Mouse (Mus musculus): ENCODE measurements around the gene Baiap2l2. TPM values are rescaled to one million over a fixed set of nuclear protein-coding genes. Genes with fewer than 3 reads are reported as not detected.

Gene Baiap2l2
- polyA plus RNA-seq, 1 experiment from 2014 or later: 1.4 TPM

DNA sequence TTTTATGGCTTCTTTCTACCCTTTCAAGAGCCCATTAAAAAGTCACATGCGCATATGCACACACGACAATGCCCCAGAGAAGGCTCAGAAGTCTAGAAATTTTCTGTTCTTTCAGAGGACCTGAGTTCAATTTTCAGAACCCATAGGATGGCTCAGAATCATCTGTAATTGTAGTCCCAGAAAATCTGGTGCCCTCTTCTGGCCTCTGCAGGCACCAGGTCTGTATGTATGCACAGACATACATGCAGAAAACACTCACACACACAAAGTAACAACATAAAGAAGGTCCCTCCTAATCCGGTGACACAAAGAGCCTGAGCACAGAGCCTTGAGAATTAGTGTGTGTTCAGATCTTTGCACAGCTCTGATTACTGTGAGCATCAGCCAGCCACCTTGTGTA, 5.0 kb upstream of the Baiap2l2 start:
- Histone ChIP-seq H3K9me3 (no peaks in the 10 kb centered on the region), H3K4me1 (replicated peaks) (no peaks in the 10 kb centered on the region), H3K4me3 (replicated peaks) (no peak overlapping the region), H3K36me3 (peaks cover 33% of the 10 kb centered on the region), H3K9ac (replicated peaks) (no peak overlapping the region), H3K27me3 (no peaks in the 10 kb centered on the region), H3K4me2 (replicated peaks) (no peak overlapping the region), H3K27ac (no peak overlapping the region)
- no peak for ATAC-seq
- WGBS: 87% methylated on average over 3 of the region's 3 CpGs

DNA sequence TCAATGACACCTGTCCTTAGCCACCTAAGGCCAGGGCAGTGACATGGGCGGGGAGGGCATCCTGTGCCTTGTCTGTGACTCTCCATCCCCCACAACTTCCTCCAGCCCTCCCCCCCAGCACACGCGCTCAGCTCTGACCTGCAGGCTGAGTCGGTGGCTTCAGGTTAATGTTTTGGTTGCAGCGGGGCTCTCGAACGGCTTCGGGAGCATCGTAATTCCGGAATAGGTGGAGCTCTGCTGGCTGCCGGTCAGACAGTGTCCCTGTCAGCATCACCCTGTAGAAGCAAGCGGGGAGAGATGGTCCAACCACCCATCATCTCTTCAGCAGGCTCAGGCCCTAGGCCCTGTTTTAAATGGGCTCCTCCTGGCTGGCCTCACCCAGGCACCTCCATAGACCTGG, 4.1 kb upstream of the Baiap2l2 start:
- Histone ChIP-seq H3K9me3 (no peaks in the 10 kb centered on the region), H3K36me3 (peaks cover 33% of the 10 kb centered on the region), H3K4me2 (replicated peaks) (no peak overlapping the region), H3K9ac (replicated peaks) (no peak overlapping the region), H3K4me3 (replicated peaks) (no peak overlapping the region), H3K4me1 (replicated peaks) (no peaks in the 10 kb centered on the region), H3K27me3 (no peaks in the 10 kb centered on the region), H3K27ac (no peak overlapping the region)
- 92% methylated on average over 12 of the region's 12 CpGs for WGBS
- ATAC-seq: no peak

DNA sequence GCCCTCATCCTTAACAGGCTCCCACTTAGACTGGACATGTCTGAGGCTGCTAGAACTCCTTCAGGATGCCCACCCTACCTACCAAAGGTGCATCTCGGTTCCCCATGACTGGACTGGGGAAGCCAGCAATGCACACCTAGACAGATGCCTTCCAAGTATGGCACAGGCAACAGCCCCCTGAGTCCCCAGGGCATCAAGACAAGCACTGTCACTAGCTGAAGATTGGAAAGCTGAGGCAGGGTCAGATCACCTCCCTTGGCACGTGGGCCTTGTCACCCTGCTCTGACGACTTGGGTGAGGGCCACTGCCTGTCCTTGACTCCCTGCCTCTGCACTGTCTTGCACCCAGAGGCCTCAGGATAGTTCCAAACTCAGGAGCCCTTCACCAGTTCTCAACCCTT, 3.0 kb upstream of the Baiap2l2 start:
- Histone ChIP-seq H3K9me3 (no peaks in the 10 kb centered on the region), H3K36me3 (peaks cover 33% of the 10 kb centered on the region), H3K27me3 (no peaks in the 10 kb centered on the region), H3K4me1 (replicated peaks) (no peaks in the 10 kb centered on the region), H3K27ac (no peak overlapping the region), H3K9ac (replicated peaks) (no peak overlapping the region), H3K4me3 (replicated peaks) (no peak overlapping the region), H3K4me2 (replicated peaks) (no peak overlapping the region)
- 78% methylated on average over 3 of the region's 3 CpGs for WGBS
- ATAC-seq: no peak

DNA sequence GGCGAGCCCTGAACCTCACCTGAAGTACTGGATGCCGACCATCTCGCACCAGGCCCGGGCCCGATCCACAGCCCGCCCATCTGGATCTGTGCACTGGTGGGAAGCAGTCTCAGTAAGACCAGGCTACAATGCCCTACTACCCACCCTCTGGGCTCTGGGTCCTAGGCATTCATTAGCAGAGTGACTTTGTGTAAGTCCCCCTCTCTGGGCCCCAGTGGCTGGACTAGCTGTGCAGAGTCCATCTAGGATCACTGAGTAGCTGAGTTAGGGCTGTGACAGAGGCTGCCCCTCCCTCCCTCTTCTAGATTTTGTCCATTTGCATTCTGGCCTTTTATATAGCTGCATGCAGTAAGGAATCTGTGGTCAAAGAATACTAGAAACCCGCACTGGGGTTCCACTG, 1.8 kb upstream of the Baiap2l2 start:
- Histone ChIP-seq H3K9ac (replicated peaks) (no peak overlapping the region), H3K27me3 (no peaks in the 10 kb centered on the region), H3K36me3 (peaks cover 33% of the 10 kb centered on the region), H3K4me2 (replicated peaks) (no peak overlapping the region), H3K4me1 (replicated peaks) (no peaks in the 10 kb centered on the region), H3K27ac (no peak overlapping the region), H3K4me3 (replicated peaks) (no peak overlapping the region), H3K9me3 (no peaks in the 10 kb centered on the region)
- ATAC-seq: no peak
- WGBS: 91% methylated on average over 7 of the region's 7 CpGs

DNA sequence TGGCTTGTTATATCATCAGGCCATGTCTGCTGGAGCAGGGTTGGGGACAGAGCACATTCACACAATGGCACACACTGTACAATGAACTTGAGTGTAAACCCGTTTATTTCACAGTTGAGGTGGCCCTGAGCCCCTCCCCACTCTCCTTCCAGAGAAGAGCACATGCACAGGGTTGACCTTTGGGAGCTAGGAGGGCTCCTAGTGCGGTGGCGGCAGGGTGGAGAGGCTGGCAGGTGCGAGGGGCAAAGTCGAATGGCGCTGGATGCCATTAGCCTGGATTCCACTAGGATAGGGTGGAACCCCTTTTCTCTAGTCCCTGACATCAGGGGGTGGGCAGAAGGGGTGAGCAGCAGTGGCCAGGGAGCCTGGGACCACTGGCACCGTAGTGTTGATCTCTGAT, 804 bp upstream of the Baiap2l2 start:
- Histone ChIP-seq H3K9me3 (no peaks in the 10 kb centered on the region), H3K4me3 (replicated peaks) (no peak overlapping the region), H3K36me3 (peaks cover 33% of the 10 kb centered on the region), H3K4me2 (replicated peaks) (no peak overlapping the region), H3K9ac (replicated peaks) (no peak overlapping the region), H3K27ac (no peak overlapping the region), H3K27me3 (no peaks in the 10 kb centered on the region), H3K4me1 (replicated peaks) (no peaks in the 10 kb centered on the region)
- ATAC-seq: no peak
- WGBS: 91% methylated on average over 7 of the region's 7 CpGs

DNA sequence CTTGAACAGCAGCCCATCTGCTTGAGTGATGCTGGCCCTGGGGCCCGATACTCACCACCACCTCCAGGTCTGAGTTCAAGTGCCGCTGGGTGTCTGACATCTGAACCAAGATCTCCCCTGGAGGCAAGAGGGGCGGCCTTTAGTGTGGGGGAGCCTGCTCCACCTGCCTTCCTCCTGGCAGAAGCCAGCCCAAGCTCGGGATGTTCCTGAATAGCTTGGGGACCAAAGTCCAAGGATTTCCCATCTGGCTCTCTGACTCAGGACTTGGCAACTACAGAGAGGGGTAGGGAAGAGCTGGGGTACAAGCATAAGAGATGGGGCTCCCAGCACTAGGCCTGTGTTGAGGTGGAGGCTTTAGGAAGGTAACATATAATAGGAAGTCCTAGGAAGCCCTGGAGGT, 2.0 kb downstream of the Baiap2l2 start:
- H3K27ac ChIP-seq: no peak overlapping the region
- H3K4me1 ChIP-seq (replicated peaks): no peaks in the 10 kb centered on the region
- no peak overlapping the region for H3K4me3 ChIP-seq (replicated peaks)
- WGBS: 80% methylated on average over 4 of the region's 4 CpGs
- H3K9ac ChIP-seq (replicated peaks): no peak overlapping the region
- H3K27me3 ChIP-seq: no peaks in the 10 kb centered on the region
- ATAC-seq: no peak
- H3K9me3 ChIP-seq: no peaks in the 10 kb centered on the region
- no peak overlapping the region for H3K4me2 ChIP-seq (replicated peaks)
- H3K36me3 ChIP-seq: peaks cover 22% of the 10 kb centered on the region

DNA sequence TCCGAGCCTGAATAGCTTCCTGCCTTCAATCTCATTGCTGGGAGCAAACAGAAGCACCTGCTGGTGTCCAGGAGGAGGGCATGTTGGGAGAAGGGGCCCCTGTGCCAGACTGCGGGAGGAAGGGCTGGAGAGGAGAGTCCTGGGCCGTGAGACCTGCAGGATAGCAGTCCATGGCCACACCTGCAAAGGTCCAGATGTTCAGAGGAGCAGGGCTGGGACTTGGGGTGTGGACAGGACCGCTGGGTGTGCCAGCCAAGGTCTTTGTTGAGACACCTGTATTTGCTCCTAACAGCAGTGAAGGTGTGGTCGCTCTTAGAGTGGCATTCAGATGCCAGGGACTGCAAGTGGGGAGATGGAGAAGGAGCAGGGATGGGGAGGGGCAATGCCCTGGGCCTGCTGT, 2.9 kb downstream of the Baiap2l2 start:
- H3K9me3 ChIP-seq: no peaks in the 10 kb centered on the region
- no peaks in the 10 kb centered on the region for H3K27me3 ChIP-seq
- no peak overlapping the region for H3K9ac ChIP-seq (replicated peaks)
- H3K4me3 ChIP-seq (replicated peaks): no peak overlapping the region
- 87% methylated on average over 5 of the region's 5 CpGs for WGBS
- no peak overlapping the region for H3K27ac ChIP-seq
- H3K4me1 ChIP-seq (replicated peaks): no peaks in the 10 kb centered on the region
- ATAC-seq: no peak
- H3K4me2 ChIP-seq (replicated peaks): no peak overlapping the region
- peaks cover 15% of the 10 kb centered on the region for H3K36me3 ChIP-seq

DNA sequence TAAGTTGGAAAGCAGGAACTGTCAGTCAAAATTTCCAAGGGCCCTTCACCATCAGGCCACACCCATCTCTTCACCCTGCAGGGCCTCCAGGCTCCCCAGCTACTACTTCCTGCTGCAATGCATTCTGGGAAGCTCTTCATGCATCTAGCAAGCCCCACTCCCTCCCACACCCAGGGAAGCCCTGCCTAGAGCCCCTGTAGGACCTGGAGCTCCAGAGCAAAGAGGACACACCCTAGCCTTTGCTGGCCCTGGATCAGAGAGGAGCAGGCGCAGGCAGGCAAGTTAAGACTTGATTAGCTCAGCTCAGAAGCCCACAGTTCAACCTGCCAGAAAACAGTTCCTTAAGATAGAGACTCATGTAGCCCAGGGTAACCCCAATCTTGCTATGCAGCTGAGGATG, 3.9 kb downstream of the Baiap2l2 start:
- H3K4me1 ChIP-seq (replicated peaks): no peaks in the 10 kb centered on the region
- no peak for ATAC-seq
- 100% methylated on average over 1 of the region's 1 CpGs for WGBS

DNA sequence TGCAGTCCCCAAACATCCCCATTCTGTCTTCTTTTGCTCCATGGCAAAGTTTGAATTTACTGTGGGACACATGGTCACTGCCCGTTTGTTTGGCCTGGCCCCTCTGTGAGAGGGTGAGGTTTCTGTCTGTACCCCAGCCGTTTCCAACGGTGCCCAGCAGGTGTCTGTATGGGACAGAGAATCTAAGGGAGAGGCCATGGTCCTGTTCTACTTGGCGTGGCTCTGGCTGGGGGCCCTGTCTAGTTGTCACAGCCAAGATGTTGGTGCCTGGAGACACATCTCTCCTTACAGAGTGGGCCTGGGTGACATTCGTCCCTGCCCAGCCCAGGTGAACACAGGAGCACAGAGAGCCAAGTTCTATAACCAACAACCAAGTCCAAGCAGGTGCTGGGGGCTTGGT, 4.5 kb downstream of the Baiap2l2 start:
- no peaks in the 10 kb centered on the region for H3K27me3 ChIP-seq

More for the DNA sequence above, 3.9 kb downstream of the Baiap2l2 start:
- no peak overlapping the region for H3K4me3 ChIP-seq (replicated peaks)
- no peak overlapping the region for H3K27ac ChIP-seq
- peaks cover 5% of the 10 kb centered on the region for H3K36me3 ChIP-seq
- no peak overlapping the region for H3K4me2 ChIP-seq (replicated peaks)
- H3K9me3 ChIP-seq: no peaks in the 10 kb centered on the region
- no peak overlapping the region for H3K9ac ChIP-seq (replicated peaks)
- no peaks in the 10 kb centered on the region for H3K27me3 ChIP-seq

DNA sequence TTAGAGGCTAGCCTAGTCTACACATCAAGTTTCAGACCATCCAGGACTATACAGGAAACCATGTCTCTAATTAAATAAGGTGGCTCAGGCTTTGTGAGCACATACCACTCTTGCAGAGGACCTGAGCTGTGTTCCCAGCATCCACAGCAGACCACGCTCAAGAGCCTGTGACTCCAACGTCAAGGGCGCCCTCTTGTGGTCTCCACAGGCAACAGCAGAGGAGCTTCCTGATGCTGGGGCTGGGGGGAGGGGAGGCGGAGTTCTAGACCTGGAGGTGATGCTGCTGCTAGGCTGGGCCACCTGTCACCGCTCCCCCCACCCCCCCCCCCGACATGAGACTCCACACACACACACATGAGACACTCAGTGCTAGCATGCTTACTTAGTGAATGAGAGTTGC, 5.1 kb downstream of the Baiap2l2 start:
- Histone ChIP-seq H3K9me3 (no peaks in the 10 kb centered on the region), H3K9ac (replicated peaks) (no peak overlapping the region), H3K36me3 (no peaks in the 10 kb centered on the region), H3K27ac (no peak overlapping the region), H3K27me3 (no peaks in the 10 kb centered on the region), H3K4me2 (replicated peaks) (no peak overlapping the region), H3K4me3 (replicated peaks) (no peak overlapping the region), H3K4me1 (replicated peaks) (no peaks in the 10 kb centered on the region)
- ATAC-seq: no peak
- whole genome bisulfite sequencing: 21% methylated on average over 6 of the region's 6 CpGs

More for the DNA sequence above, 4.5 kb downstream of the Baiap2l2 start:
- 66% methylated on average over 5 of the region's 5 CpGs for WGBS
- H3K9ac ChIP-seq (replicated peaks): no peak overlapping the region
- H3K36me3 ChIP-seq: peaks cover under 1% of the 10 kb centered on the region; the same call in 1 of the 2 replicates
- H3K4me2 ChIP-seq (replicated peaks): no peak overlapping the region
- H3K4me3 ChIP-seq (replicated peaks): no peak overlapping the region
- no peak overlapping the region for H3K27ac ChIP-seq
- ATAC-seq: no peak
- H3K4me1 ChIP-seq (replicated peaks): no peaks in the 10 kb centered on the region
- no peaks in the 10 kb centered on the region for H3K9me3 ChIP-seq

DNA sequence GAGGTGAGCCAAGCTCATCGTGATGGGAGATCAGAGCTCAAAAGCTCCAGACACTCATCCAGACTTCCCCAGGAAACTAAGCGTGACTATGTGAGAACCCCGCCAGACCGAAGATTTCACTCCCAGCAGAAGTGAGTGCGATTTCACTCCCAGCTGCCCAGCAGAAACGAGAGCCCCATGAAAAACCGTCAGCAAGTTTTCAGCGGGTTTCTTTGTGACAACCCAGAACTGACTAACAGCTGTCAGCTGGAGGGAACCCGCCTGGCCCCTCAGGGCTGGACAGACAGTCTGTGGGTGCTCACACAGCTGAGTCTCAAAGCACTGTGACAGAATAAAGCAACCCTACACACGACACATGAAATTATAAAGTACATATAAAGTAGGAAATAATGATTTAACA, 7.6 kb downstream of the Baiap2l2 start:
- Histone ChIP-seq H3K4me2 (replicated peaks) (no peak overlapping the region), H3K4me3 (replicated peaks) (no peak overlapping the region), H3K27me3 (0 out of 2 replicates have a peak, but pooled peaks cover 5% of the 10 kb centered on the region), H3K4me1 (replicated peaks) (no peaks in the 10 kb centered on the region), H3K9ac (replicated peaks) (no peak overlapping the region), H3K36me3 (no peaks in the 10 kb centered on the region), H3K27ac (no peak overlapping the region), H3K9me3 (no peaks in the 10 kb centered on the region)
- no peak for ATAC-seq
- 72% methylated on average over 10 of the region's 10 CpGs for WGBS

DNA sequence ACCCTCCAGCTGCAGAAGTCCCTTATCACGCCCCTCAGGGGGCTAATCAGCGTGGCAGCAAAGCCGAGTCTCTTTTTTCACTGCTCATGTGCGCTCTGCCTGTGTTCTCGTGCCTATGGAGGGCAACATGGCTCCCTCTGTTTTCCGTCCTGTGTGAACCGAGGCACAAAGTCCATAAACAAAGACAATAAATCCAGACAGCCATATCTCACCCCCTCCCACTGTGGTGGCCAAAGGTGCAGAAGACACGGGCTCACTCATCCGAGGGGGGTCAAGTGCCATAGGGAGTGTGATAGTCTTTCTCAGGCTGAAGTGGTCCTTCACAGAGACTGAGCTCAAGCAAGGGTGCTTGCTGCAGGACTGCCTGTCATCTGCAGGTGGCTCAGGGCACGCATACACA, 12.3 kb downstream of the Baiap2l2 start:
- Histone ChIP-seq H3K4me2 (replicated peaks) (no peak overlapping the region), H3K27me3 (peaks cover 5% of the 10 kb centered on the region; the same call in 1 of the 2 replicates), H3K4me1 (replicated peaks) (peaks cover 9% of the 10 kb centered on the region), H3K27ac (no peak overlapping the region), H3K9ac (replicated peaks) (no peak overlapping the region), H3K36me3 (no peaks in the 10 kb centered on the region), H3K4me3 (replicated peaks) (no peak overlapping the region), H3K9me3 (no peaks in the 10 kb centered on the region)
- ATAC-seq: no peak
- 48% methylated on average over 10 of the region's 10 CpGs for WGBS

DNA sequence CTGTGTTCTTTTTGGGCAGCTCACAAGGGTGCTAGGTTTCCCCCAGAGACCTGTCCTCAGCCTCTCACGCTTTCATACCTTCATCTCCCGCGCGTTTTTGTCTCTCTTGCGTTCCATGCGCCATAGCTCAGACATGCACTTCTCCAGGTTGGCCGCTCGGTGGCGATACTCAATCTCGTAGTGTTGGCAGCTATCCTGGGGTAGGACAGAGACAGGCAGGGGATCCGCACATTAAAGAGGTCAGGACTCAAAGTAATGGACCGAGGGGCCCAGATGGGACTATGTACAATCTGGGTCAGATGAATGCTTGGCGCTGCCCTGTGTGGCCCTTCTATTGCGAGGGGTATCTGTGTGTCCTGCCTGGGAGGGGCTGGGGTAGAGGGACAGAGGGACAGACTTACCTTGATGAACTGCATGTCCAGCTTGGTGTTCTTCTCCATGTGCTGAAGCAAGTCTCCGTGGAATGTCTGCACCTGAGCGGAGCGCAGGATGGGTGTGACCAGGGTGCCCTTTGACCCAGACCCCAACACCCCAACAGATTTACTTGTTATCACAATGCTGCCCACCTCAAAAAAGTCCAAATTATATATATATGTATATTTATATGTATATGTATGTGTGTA, 14.1 kb downstream of the Baiap2l2 start:
- Histone ChIP-seq H3K36me3 (no peaks in the 10 kb centered on the region), H3K27ac (no peak overlapping the region), H3K4me3 (replicated peaks) (peak overlapping the region; percentile 42), H3K9me3 (no peaks in the 10 kb centered on the region), H3K27me3 (peaks cover 10% of the 10 kb centered on the region), H3K4me2 (replicated peaks) (peak overlapping the region; percentile 83), H3K9ac (replicated peaks) (peak overlapping the region; percentile 59), H3K4me1 (replicated peaks) (peaks cover 9% of the 10 kb centered on the region)
- peak; percentile 53 for ATAC-seq
- WGBS: 15% methylated on average over 17 of the region's 17 CpGs
